Mouse (Mus musculus) MEL (cell line): ENCODE measurements around the gene Psmd8. TPM values are rescaled to one million over a fixed set of nuclear protein-coding genes. Genes with fewer than 3 reads are reported as not detected.
"Not testable (repeated sequence)": the region's sequence is repeated elsewhere in the genome, so short reads cannot be mapped to it uniquely, and the experiment has no call there.

Source experiments
- DNase-seq: peaks from one replicate; pipeline ENCODE4 v3.0.0; 2011; ENCODE audit warnings: low read depth, low spot score
- H3K27ac ChIP-seq: 2 replicates; pipeline ENCODE4 v1.5.1; 2012; ENCODE audit warnings: low read depth, mild to moderate bottlenecking, control low read depth, low read length, moderate library complexity; ENCODE audit not compliant: control insufficient read depth
- H3K27me3 ChIP-seq, 2 experiments: fragments of 150-350 bp in 1 of 2; sonication (generic) in 1 of 2; 2 replicates each; pipeline ENCODE4 v1.6.1; 2012; ENCODE audit warnings: low read length in 2 of 2, mild to moderate bottlenecking in 2 of 2, improper control_type of control experiment in 1 of 2, moderate library complexity in 1 of 2; ENCODE audit not compliant: insufficient read depth in 2 of 2, control insufficient read depth in 1 of 2
- H3K36me3 ChIP-seq, 2 experiments: 2 replicates each; pipeline ENCODE4 v1.6.1; 2012 to 2014; ENCODE audit warnings: low read length in 2 of 2, improper control_type of control experiment in 1 of 2, inconsistent platforms in 1 of 2, mild to moderate bottlenecking in 1 of 2; ENCODE audit not compliant: insufficient read depth in 2 of 2, control insufficient read depth in 1 of 2
- H3K4me1 ChIP-seq, 2 experiments: fragments of 150-350 bp in 1 of 2; sonication (generic) in 1 of 2; 2 replicates each; pipeline ENCODE4 v1.6.1; 2012; ENCODE audit warnings: low read length in 2 of 2, improper control_type of control experiment in 1 of 2, mild to moderate bottlenecking in 1 of 2; ENCODE audit not compliant: insufficient read depth in 2 of 2, control insufficient read depth in 1 of 2
- H3K4me3 ChIP-seq, 2 experiments: fragments of 150-350 bp in 1 of 2; sonication (generic) in 1 of 2; 2 replicates each; pipeline ENCODE4 v1.5.1; 2012; ENCODE audit warnings: low read depth in 2 of 2, low read length in 2 of 2, mild to moderate bottlenecking in 2 of 2, moderate library complexity in 2 of 2, control low read depth in 1 of 2, improper control_type of control experiment in 1 of 2; ENCODE audit not compliant: control insufficient read depth in 1 of 2, insufficient read depth in 1 of 2
- H3K79me2 ChIP-seq: 2 replicates; pipeline ENCODE4 v1.6.1; 2012; ENCODE audit warnings: mild to moderate bottlenecking, low read length, moderate library complexity; ENCODE audit not compliant: control insufficient read depth, poor library complexity, insufficient read depth
- H3K9ac ChIP-seq: 2 replicates; pipeline ENCODE4 v1.6.1; 2012; ENCODE audit warnings: low read depth, mild to moderate bottlenecking, control low read depth, low read length, moderate library complexity; ENCODE audit not compliant: control insufficient read depth, poor library complexity, severe bottlenecking
- H3K9me3 ChIP-seq: fragments of 150-350 bp; sonication (generic); replicated peaks from 2 replicates; pipeline ENCODE4 v1.6.1; 2012; ENCODE audit warnings: mild to moderate bottlenecking, low read length, improper control_type of control experiment, moderate library complexity; ENCODE audit not compliant: insufficient read depth
- CHD1 ChIP-seq: IDR thresholded peaks from 2 replicates; pipeline ENCODE4 v1.6.1; 2012; ENCODE audit warnings: low read depth, mild to moderate bottlenecking, inconsistent platforms, low read length, improper control_type of control experiment
- CHD2 ChIP-seq: IDR thresholded peaks from 2 replicates; pipeline ENCODE4 v1.6.1; 2011; ENCODE audit warnings: low read length, improper control_type of control experiment
- CTCF ChIP-seq, 3 experiments: IDR thresholded peaks in 2 of 3; conservative IDR thresholded peaks in 1 of 3; 2 replicates each; pipeline ENCODE4 v1.5.1; 2011 to 2012; ENCODE audit warnings: low read length in 3 of 3, low read depth in 2 of 3, mild to moderate bottlenecking in 2 of 3, improper control_type of control experiment in 1 of 3, inconsistent platforms in 1 of 3, mixed read lengths in 1 of 3, moderate library complexity in 1 of 3; ENCODE audit not compliant: control insufficient read depth in 1 of 3, insufficient read depth in 1 of 3, poor library complexity in 1 of 3, severe bottlenecking in 1 of 3
- EP300 ChIP-seq, 2 experiments: IDR thresholded peaks; 2 replicates each; pipeline ENCODE4 v1.6.1; 2011; ENCODE audit warnings: improper control_type of control experiment in 2 of 2, low read length in 2 of 2, low read depth in 1 of 2, mild to moderate bottlenecking in 1 of 2
- GABPA ChIP-seq: IDR thresholded peaks from 2 replicates; pipeline ENCODE4 v1.6.1; 2012; ENCODE audit warnings: low read depth, mild to moderate bottlenecking, inconsistent platforms, low read length, improper control_type of control experiment, moderate library complexity
- GATA1 ChIP-seq: IDR thresholded peaks from 2 replicates; pipeline ENCODE4 v1.6.1; 2011; ENCODE audit warnings: low read depth, low read length, improper control_type of control experiment
- HCFC1 ChIP-seq: IDR thresholded peaks from 2 replicates; pipeline ENCODE4 v1.6.1; 2012; ENCODE audit warnings: low read depth, mild to moderate bottlenecking, inconsistent platforms, low read length, improper control_type of control experiment, moderate library complexity
- KAT2A ChIP-seq: conservative IDR thresholded peaks from 2 replicates; pipeline ENCODE4 v1.6.1; 2012; ENCODE audit warnings: low read depth, low read length, improper control_type of control experiment, inconsistent platforms
- MAFK ChIP-seq: IDR thresholded peaks from 2 replicates; pipeline ENCODE4 v1.6.1; 2011; ENCODE audit warnings: low read depth, mild to moderate bottlenecking, low read length, improper control_type of control experiment, borderline replicate concordance
- MAZ ChIP-seq: IDR thresholded peaks from 2 replicates; pipeline ENCODE4 v1.6.1; 2012; ENCODE audit warnings: low read depth, mild to moderate bottlenecking, inconsistent platforms, low read length, improper control_type of control experiment
- MEF2A ChIP-seq: IDR thresholded peaks from 2 replicates; pipeline ENCODE4 v1.6.1; 2014; ENCODE audit warnings: low read depth, mild to moderate bottlenecking, inconsistent platforms, low read length, improper control_type of control experiment; ENCODE audit not compliant: poor library complexity, insufficient replicate concordance, severe bottlenecking; ENCODE audit errors: extremely low read depth
- MYB ChIP-seq: IDR thresholded peaks from 2 replicates; pipeline ENCODE4 v1.6.1; 2011; ENCODE audit warnings: mild to moderate bottlenecking, low read depth, low read length, improper control_type of control experiment
- MYC ChIP-seq: IDR thresholded peaks from 2 replicates; pipeline ENCODE4 v1.6.1; 2011; ENCODE audit warnings: low read depth, mild to moderate bottlenecking, low read length, improper control_type of control experiment, moderate library complexity
- NRF1 ChIP-seq: IDR thresholded peaks from 2 replicates; pipeline ENCODE4 v1.6.1; 2014; ENCODE audit warnings: low read depth, mild to moderate bottlenecking, inconsistent platforms, low read length, improper control_type of control experiment, moderate library complexity; ENCODE audit not compliant: poor library complexity, insufficient read depth, severe bottlenecking
- POLR2AphosphoS2 ChIP-seq: IDR thresholded peaks from 2 replicates; pipeline ENCODE4 v1.6.1; 2011; ENCODE audit warnings: low read length, improper control_type of control experiment
- POLR2AphosphoS5 ChIP-seq: IDR thresholded peaks from 2 replicates; pipeline ENCODE4 v1.6.1; 2012; ENCODE audit warnings: low read depth, borderline replicate concordance, mild to moderate bottlenecking, inconsistent platforms, low read length, moderate library complexity, mixed read lengths
- RCOR1 ChIP-seq: IDR thresholded peaks from 2 replicates; pipeline ENCODE4 v1.6.1; 2012; ENCODE audit warnings: low read depth, mild to moderate bottlenecking, inconsistent platforms, low read length, improper control_type of control experiment
- SMC3 ChIP-seq: IDR thresholded peaks from 2 replicates; pipeline ENCODE4 v1.6.1; 2011; ENCODE audit warnings: low read depth, low read length, improper control_type of control experiment
- ZC3H11A ChIP-seq: IDR thresholded peaks from 2 replicates; pipeline ENCODE4 v1.6.1; 2012; ENCODE audit warnings: low read depth, mild to moderate bottlenecking, inconsistent platforms, low read length, improper control_type of control experiment
- ZKSCAN1 ChIP-seq: IDR thresholded peaks from 2 replicates; pipeline ENCODE4 v1.6.1; 2012; ENCODE audit warnings: low read depth, mild to moderate bottlenecking, inconsistent platforms, low read length, improper control_type of control experiment, moderate library complexity
- ZMIZ1 ChIP-seq: IDR thresholded peaks from 2 replicates; pipeline ENCODE4 v1.6.1; 2012; ENCODE audit warnings: low read depth, mild to moderate bottlenecking, inconsistent platforms, low read length, improper control_type of control experiment, moderate library complexity
- ZNF384 ChIP-seq: IDR thresholded peaks from 2 replicates; pipeline ENCODE4 v1.6.1; 2012; ENCODE audit warnings: low read depth, mild to moderate bottlenecking, inconsistent platforms, low read length, improper control_type of control experiment
- polyA plus RNA-seq, 2 experiments: library from polyadenylated mRNA; stranded (reverse) in 1 of 2; unstranded in 1 of 2; fragments of >175 nt in 1 of 2; fragments of >200 nt in 1 of 2; gene quantifications; 2 replicates each; pipeline versions ENCODE4 v1.2.1 to v1.2.4; 2012; ENCODE audit warnings: low replicate concordance in 2 of 2, low read depth in 1 of 2; ENCODE audit not compliant: insufficient read length in 2 of 2, insufficient read depth in 1 of 2, missing spikeins in 1 of 2
- total RNA-seq: library from RNA; depleted of rRNA; stranded (reverse); fragments of 300-350 nt; gene quantifications from 2 replicates; pipeline ENCODE4 v1.2.3, GENCODE M21; 2012

Gene Psmd8
- total and polyA plus RNA-seq, 3 experiments, result 159 to 196 TPM; not detected in 1

- H3K9ac ChIP-seq, H3K79me2 ChIP-seq, H3K4me3 ChIP-seq, DNase-seq: not testable (repeated sequence)
- H3K4me1 ChIP-seq, result peaks cover 5 to 12% of the 10 kb centered on the region in 2 experiments
- peak; percentile 79 for TF ChIP-seq ZNF384
- TF ChIP-seq, all 39 proteins: peak for 1; not testable (repeated sequence) for 38
- not testable (repeated sequence) for H3K27me3 ChIP-seq, H3K36me3 ChIP-seq, H3K27ac ChIP-seq, H3K9me3 ChIP-seq
Measured at GRCm38 (mm10) chr7:29139237-29139636, 41.3 kb downstream of the Psmd8 start.

- H3K27me3 ChIP-seq, result no peaks in the 10 kb centered on the region
- peaks cover 0 to 6% of the 10 kb centered on the region in 2 experiments; a peak in 2 of 4 replicates for H3K36me3 ChIP-seq
- no peak overlapping the region for H3K9ac ChIP-seq
- no peak overlapping the region for H3K27ac ChIP-seq
- H3K4me1 ChIP-seq, result peaks cover 3 to 9% of the 10 kb centered on the region in 2 experiments; a peak in 3 of 4 replicates
- H3K79me2 ChIP-seq, result no peaks in the 10 kb centered on the region
- no peak overlapping the region for H3K4me3 ChIP-seq
- H3K9me3 ChIP-seq, result no peaks in the 10 kb centered on the region
- TF ChIP-seq MYB (no peak), MYC (no peak), CTCF (IDR thresholded peaks at IDR 0.05 in 2 of 3, conservative IDR thresholded peaks at IDR 0.05 in 1 of 3; ENCODE audit: control insufficient read depth in 1 of 3, insufficient read depth in 1 of 3, low read depth in 2 of 3, low read length in 3 of 3, poor library complexity in 1 of 3, severe bottlenecking in 1 of 3) (no peak), KAT2A (no peak), ZMIZ1 (no peak), ZC3H11A (no peak), NRF1 (no peak), POLR2AphosphoS5 (no peak), SMC3 (no peak), CHD2 (no peak), MAFK (no peak), ZNF384 (no peak), CHD1 (no peak)
- DNase-seq, result no peak
Measured at GRCm38 (mm10) chr7:29137429-29137828, 43.1 kb downstream of the Psmd8 start.

- H3K27me3 ChIP-seq, result no peaks in the 10 kb centered on the region
- H3K9me3 ChIP-seq, result no peaks in the 10 kb centered on the region
- DNase-seq, result peak; percentile 88
- peak within 1 kb of the TSS; percentile 31; the same call in 1 of the 2 replicates for H3K27ac ChIP-seq
- peaks cover 0 to 6% of the 10 kb centered on the region in 2 experiments; a peak in 2 of 4 replicates for H3K36me3 ChIP-seq
- peaks cover 3 to 9% of the 10 kb centered on the region in 2 experiments; a peak in 3 of 4 replicates for H3K4me1 ChIP-seq
- peak within 1 kb of the TSS; percentile 55 for H3K9ac ChIP-seq
- H3K4me3 ChIP-seq, result peak within 1 kb of the TSS; percentile 38 to 44
- H3K79me2 ChIP-seq, result no peaks in the 10 kb centered on the region
- peak; percentile 58; the same call in 1 of the 2 replicates for TF ChIP-seq MAZ
- no peak for TF ChIP-seq MEF2A
- TF ChIP-seq ZKSCAN1, result no peak
- TF ChIP-seq HCFC1, result peak; percentile 52; the same call in 1 of the 2 replicates
- no peak for TF ChIP-seq MAFK
- peak; percentile 32; the same call in 1 of the 2 replicates for TF ChIP-seq CHD2
- TF ChIP-seq ZC3H11A, result no peak
- no peak for TF ChIP-seq NRF1
- TF ChIP-seq RCOR1, result 0 out of 2 replicates have a peak, but pooled peaks have one; percentile 28
- TF ChIP-seq EP300 (IDR thresholded peaks at IDR 0.05; ENCODE audit: low read depth in 1 of 2, low read length in 2 of 2), result peak; percentile 44 to 58; a peak in 3 of 4 replicates
- TF ChIP-seq POLR2AphosphoS2, result no peak
- no peak for TF ChIP-seq GABPA
- peak; percentile 59; the same call in 1 of the 2 replicates for TF ChIP-seq GATA1
- TF ChIP-seq CTCF (IDR thresholded peaks at IDR 0.05 in 2 of 3, conservative IDR thresholded peaks at IDR 0.05 in 1 of 3; ENCODE audit: control insufficient read depth in 1 of 3, insufficient read depth in 1 of 3, low read depth in 2 of 3, low read length in 3 of 3, poor library complexity in 1 of 3, severe bottlenecking in 1 of 3), result no peak
- TF ChIP-seq ZNF384, result no peak
Measured at GRCm38 (mm10) chr7:29134693-29135386, 45.7 kb downstream of the Psmd8 start, which contains the start of gene Rasgrp4. Gene Rasgrp4, plus strand, starts transcription at chr7:29134851.
